Mouse (Mus musculus) G1E (cell line): Measurements from ENCODE around the gene Cutc. TPM values are rescaled to one million over a fixed set of nuclear protein-coding genes. Genes with fewer than 3 reads are reported as not detected.

Experiments
- ATAC-seq: 2 replicates; pipeline ENCODE4 v1.8.0; 2016; ENCODE audit warnings: mild to moderate bottlenecking; ENCODE audit not compliant: insufficient number of reproducible peaks, poor library complexity, low FRiP score, severe bottlenecking; ENCODE audit errors: extremely low read depth
- DNase-seq: peaks from one replicate; pipeline ENCODE4 v3.0.0; 2012; ENCODE audit warnings: low spot score
- H3K27me3 ChIP-seq: 2 replicates; pipeline ENCODE4 v1.6.1; 2012; ENCODE audit warnings: mild to moderate bottlenecking, low read length, inconsistent platforms; ENCODE audit not compliant: insufficient read depth
- H3K36me3 ChIP-seq: replicated peaks from 2 replicates; pipeline ENCODE3; 2012; ENCODE audit warnings: mild to moderate bottlenecking, inconsistent platforms
- H3K4me1 ChIP-seq: 2 replicates; pipeline ENCODE4 v1.6.1; 2012; ENCODE audit warnings: low read depth, low read length, inconsistent platforms, mixed read lengths; ENCODE audit not compliant: insufficient read depth
- H3K4me3 ChIP-seq: 2 replicates; pipeline ENCODE4 v1.5.1; 2012; ENCODE audit warnings: low read depth, mild to moderate bottlenecking, inconsistent platforms, low read length, moderate library complexity, mixed read lengths
- H3K9me3 ChIP-seq: replicated peaks from 2 replicates; pipeline ENCODE4 v1.6.1; 2012; ENCODE audit warnings: inconsistent platforms
- CTCF ChIP-seq: IDR thresholded peaks from 2 replicates; pipeline ENCODE4 v1.5.1; 2012; ENCODE audit warnings: low read depth, low read length, inconsistent platforms, mixed read lengths
- GATA1 ChIP-seq: IDR thresholded peaks from 2 replicates; pipeline ENCODE4 v1.6.1; 2012; ENCODE audit warnings: borderline replicate concordance, low read length, inconsistent platforms, mixed read lengths
- GATA2 ChIP-seq: IDR thresholded peaks from 2 replicates; pipeline ENCODE4 v1.6.1; 2012; ENCODE audit warnings: low read depth, low read length, inconsistent platforms, borderline replicate concordance
- POLR2AphosphoS5 ChIP-seq: IDR thresholded peaks from 2 replicates; pipeline ENCODE4 v1.6.1; 2012; ENCODE audit warnings: low read depth, low read length, inconsistent platforms; ENCODE audit not compliant: insufficient replicate concordance
- TAL1 ChIP-seq: conservative IDR thresholded peaks from 2 replicates; pipeline ENCODE4 v1.6.1; 2012; ENCODE audit warnings: low read depth, low read length, inconsistent platforms, mixed read lengths
- polyA plus RNA-seq: library from polyadenylated mRNA; stranded (reverse); fragments of >175 nt; gene quantifications from 2 replicates; pipeline ENCODE4 v1.2.3, GENCODE M21; 2012
- total RNA-seq, 2 experiments: library from RNA; stranded (forward) in 1 of 2; stranded (reverse) in 1 of 2; fragments of 200-1000 nt in 1 of 2; fragments of >200 nt in 1 of 2; fragmentation: Nextera tagmentation in 1 of 2; gene quantifications; 2 replicates each; pipeline ENCODE4 v1.2.3; 2014 to 2017

Cutc gene
- total and polyA plus RNA-seq, 3 experiments: 2.8 to 23.3 (median 10.8) TPM

DNA sequence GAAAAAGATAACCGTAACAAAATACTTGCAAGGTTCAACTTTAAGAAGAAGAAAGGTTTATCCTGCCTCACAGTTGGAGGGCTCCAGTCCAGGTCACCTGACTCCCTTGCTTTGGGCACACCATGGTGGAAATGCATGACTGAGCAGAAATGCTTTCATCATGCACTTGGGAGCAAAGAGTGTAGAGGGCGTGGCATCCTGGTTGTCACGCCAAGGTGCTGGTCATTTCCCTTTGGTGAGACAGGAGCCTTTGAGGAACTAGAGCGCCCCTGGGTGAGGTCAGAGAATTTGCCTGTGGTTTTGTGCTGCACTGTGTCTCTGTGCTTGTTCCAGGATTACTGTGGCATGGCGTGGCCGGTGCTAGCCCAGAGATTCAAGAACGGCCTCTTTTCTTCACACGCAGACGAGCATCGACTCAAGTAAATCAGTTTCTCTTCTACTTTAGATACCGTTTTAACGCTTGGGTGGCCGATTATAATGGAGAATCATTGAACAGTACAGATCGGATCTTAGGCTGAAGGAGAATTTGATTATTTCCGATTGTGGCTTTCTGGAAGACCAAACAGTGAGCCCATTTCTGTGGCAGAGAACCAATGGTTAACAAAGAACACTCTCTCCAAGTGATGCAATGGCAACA is 26.2 kb upstream of the Cutc start:
- no peaks in the 10 kb centered on the region for H3K9me3 ChIP-seq
- ATAC-seq: no peak
- TF ChIP-seq TAL1 (no peak), CTCF (no peak), GATA1 (no peak), POLR2AphosphoS5 (no peak), GATA2 (no peak)
- no peaks in the 10 kb centered on the region for H3K27me3 ChIP-seq
- DNase-seq: no peak
- H3K4me3 ChIP-seq: no peak overlapping the region
- H3K36me3 ChIP-seq: peaks cover 88% of the 10 kb centered on the region
- peaks cover 8% of the 10 kb centered on the region for H3K4me1 ChIP-seq

DNA sequence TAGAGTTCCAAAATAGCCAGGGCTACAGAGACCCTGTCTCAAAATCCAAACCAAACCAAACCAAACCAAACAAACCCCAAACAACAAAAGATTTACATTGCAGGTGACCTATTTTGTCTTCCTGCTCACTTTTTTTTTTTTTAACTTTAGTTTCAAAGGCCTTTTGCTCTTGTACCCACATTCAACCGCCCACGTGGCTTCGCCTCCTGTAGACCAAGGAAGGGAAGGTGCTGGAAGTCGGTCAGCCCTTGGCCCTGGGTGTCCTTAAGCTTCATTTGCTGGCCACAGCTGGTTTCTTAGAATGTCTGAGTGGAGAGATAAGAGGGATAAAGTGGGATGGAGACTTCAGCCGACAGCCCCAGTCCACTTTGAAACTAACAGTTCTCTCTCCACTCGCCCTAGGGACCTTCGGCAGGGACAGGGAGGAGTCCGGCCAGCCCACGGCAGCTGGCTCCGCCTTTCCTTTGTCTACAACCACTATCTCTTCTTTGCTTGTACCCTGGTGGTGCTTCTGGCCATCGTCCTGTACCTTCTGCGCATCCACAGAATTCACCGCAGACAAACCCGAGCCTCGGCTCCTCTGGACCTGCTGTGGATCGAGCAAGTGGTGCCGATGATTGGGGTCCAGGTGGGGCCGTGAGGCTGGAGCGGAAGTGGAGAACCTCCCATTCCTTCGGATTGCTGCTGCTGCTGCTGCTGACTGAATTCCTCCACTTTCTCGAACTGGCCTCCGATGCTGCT is 23.3 kb upstream of the Cutc start:
- no peak for ATAC-seq
- DNase-seq: no peak
- Histone ChIP-seq H3K4me1 (peaks cover 8% of the 10 kb centered on the region), H3K9me3 (no peaks in the 10 kb centered on the region), H3K4me3 (no peak overlapping the region), H3K36me3 (peaks cover 78% of the 10 kb centered on the region), H3K27me3 (no peaks in the 10 kb centered on the region)
- TF ChIP-seq GATA1: no peak
- no peak for TF ChIP-seq GATA2
- TF ChIP-seq TAL1: no peak
- no peak for TF ChIP-seq POLR2AphosphoS5
- no peak for TF ChIP-seq CTCF

DNA sequence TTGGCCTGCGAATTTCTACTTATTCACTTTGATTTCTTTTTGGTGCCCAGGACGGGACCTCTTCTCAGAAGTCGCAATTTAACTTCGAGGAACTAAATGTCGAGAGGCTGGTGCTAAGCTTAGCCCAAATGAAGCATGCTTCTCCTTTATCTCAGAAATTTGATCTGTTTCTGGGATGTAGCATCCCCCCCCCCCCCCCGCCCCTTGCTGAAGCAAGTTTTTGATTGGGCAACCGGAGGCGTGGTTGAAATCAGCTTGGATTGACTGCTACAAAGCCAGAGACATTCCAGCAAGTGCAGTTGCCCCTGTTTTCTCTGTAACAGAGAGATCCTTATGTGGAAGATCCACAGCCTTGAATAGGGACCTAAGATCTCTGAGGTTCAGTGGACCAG is 22.8 kb upstream of the Cutc start:
- no peak for DNase-seq
- Histone ChIP-seq H3K4me1 (peaks cover 8% of the 10 kb centered on the region), H3K4me3 (no peak overlapping the region), H3K27me3 (no peaks in the 10 kb centered on the region), H3K9me3 (no peaks in the 10 kb centered on the region), H3K36me3 (peaks cover 77% of the 10 kb centered on the region)
- TF ChIP-seq POLR2AphosphoS5 (no peak), GATA2 (no peak), TAL1 (no peak), CTCF (no peak), GATA1 (no peak)
- ATAC-seq: no peak

DNA sequence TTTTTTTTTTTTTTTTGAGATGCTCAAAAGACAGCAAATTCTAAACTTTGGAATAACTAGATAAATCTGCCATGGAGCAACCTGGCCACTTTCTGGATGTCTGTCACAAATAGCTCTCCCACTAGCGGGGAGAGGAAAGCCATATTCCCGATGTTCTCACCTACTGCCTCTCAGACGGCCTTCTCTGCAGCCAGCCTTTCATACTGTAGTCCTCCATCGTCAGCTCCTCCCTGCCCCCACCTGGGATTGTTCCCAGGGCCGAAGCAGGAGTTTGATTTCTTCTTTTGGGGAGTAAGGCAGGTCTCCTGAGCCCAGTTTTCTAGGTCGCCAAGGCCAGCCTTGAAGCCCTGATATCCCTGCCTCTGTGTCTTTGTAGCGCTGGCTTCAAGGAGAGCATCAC is 21.6 kb upstream of the Cutc start:
- Histone ChIP-seq H3K27me3 (no peaks in the 10 kb centered on the region), H3K36me3 (peaks cover 76% of the 10 kb centered on the region), H3K4me3 (no peak overlapping the region), H3K4me1 (peaks cover 8% of the 10 kb centered on the region), H3K9me3 (no peaks in the 10 kb centered on the region)
- TF ChIP-seq TAL1 (no peak), GATA1 (no peak), POLR2AphosphoS5 (no peak), GATA2 (no peak), CTCF (no peak)
- DNase-seq (no peak), ATAC-seq (no peak)

DNA sequence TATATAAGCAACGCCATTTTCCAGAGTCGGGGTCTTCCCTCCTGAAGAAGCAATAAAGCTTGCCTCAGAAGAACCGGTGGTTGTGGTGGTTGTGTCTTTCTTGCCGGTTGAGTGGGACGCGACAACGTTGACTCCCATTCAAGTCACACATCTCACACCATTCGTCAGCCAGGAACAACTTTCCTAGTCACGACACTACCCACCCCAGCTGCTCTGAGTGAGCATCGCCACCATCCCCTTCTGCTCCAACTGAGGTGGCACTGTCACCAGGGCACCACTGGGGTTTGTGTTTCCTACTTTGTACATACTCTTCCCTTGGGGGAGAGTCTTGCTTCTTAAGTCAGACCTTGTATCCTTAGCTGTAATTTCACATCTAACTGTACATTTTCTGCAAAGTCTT is 14.4 kb upstream of the Cutc start:
- Histone ChIP-seq H3K4me1 (no peaks in the 10 kb centered on the region), H3K27me3 (no peaks in the 10 kb centered on the region), H3K4me3 (no peak overlapping the region), H3K36me3 (peaks cover 96% of the 10 kb centered on the region), H3K9me3 (no peaks in the 10 kb centered on the region)
- TF ChIP-seq POLR2AphosphoS5: no peak
- no peak for TF ChIP-seq GATA2
- TF ChIP-seq TAL1: no peak
- no peak for TF ChIP-seq CTCF
- TF ChIP-seq GATA1: no peak
- DNase-seq (no peak), ATAC-seq (no peak)

DNA sequence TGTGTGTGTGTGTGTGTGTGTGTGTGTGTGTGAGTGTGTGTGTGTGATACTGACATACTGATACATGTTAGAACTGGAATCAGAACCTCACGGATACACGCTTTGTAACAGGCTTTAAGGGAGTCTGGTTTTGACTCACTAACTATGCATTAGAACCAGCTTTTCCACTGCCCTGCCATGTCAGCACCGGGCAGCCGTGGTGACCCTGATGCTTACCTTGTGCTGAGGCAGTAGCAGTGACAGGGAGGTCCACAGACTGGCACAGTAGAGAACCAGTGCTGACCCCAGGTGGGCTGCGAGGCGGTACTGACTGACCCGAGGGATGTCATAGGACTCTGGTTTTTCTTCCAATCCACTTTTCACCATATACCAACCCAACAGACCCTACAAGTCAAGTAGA is 9.4 kb upstream of the Cutc start:
- no peak for ATAC-seq
- no peaks in the 10 kb centered on the region for H3K9me3 ChIP-seq
- no peaks in the 10 kb centered on the region for H3K27me3 ChIP-seq
- H3K36me3 ChIP-seq: peaks cover 97% of the 10 kb centered on the region
- peaks cover 5% of the 10 kb centered on the region for H3K4me1 ChIP-seq
- no peak for DNase-seq
- no peak overlapping the region for H3K4me3 ChIP-seq
- no peak for TF ChIP-seq POLR2AphosphoS5
- no peak for TF ChIP-seq GATA1
- TF ChIP-seq GATA2: no peak
